Mouse (Mus musculus): ENCODE results near the gene Kat2b.
"Not testable (repeated sequence)": the region's sequence is repeated elsewhere in the genome, so short reads cannot be mapped to it uniquely, and the experiment has no call there.

The Kat2b gene

DNA sequence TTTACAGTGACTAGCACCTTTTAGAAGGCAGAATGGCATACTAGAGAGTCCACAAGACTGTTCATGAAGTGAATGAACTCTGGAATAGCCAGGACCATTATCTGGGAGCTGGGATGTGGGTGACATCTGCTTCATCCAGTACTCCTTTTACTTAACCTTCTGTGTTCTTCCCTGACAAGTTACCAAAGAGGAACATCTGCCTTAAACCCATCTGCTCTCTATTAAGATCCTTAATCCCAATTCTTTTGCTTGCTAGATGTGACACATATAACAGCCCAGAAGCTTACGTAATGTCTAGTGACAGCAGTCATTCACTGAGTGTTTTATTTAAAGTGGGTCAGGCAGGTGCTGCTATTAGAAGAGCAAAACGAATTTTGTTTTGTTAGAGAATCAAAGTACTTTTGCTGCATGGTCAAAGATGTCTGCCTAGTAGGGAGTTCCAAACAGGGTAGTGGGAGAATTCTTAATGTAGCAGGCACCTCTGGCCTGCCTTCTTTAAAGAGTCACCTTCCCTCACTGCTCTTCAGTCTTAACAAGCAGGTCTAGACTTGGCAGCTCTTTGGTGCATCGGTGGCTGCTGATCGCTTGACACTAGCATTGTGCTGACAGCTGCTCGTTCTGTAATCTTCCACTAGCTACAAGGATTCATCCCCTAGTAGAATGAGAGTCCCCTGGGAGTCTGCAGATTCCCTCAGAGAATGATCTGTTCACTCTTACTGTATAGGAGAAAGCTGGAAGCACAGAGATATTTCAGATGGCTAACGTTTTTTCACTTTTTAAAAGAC lies 94.6 kb downstream of the Kat2b start:
- no peak for DNase-seq (ENCODE audit: low spot score)

DNA sequence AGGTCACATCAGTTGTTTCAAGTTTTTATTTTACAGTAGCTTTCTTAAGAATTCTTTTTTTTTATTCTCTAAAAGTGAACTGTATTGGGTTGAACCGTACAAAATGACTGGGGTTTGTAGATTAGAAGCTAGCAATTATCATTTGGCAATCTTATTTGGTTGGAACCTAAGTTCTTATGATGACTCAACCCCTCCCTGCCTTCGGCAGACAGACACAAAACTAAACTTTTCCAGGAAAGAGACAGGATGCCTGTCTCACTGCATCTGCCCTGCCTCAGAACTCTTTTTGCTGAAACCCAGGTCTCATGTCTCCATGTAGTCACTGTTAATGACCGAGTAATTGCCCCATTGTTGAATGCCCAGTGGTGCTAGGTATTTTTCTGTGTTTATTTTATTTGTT lies 97.6 kb downstream of the Kat2b start:
- no peak for DNase-seq (ENCODE audit: low spot score)

DNA sequence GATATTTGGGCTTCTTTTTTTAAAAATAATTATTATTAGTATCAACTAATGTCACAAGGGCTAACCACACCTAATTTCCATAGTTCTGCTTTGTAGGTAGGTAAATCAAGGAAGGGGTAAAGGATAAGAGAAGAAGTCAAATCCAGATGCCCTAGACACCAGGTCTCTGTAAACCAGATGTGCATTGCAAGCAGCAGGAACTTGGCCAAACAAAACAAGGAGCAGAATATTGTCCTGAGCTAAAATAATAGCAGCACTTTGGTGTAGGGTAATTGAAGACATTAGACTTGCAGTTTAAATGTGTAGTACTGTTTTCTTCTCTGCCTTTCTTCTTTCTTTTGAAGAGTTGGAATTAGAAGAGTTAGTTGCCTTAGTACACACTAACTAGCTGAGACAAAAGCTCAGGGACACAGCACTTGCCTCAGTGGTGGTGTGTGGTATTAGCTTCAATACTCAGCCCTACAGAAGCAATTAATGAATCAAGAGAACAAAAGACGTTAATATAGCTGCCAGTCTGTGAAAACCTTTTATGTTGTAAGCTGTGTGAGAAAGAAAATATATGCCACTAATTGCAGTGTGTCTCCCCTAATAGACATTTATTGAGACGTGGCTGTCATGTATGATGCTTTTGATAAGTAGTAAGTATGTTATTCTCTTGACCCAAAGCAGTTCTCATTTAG lies 98.2 kb downstream of the Kat2b start:
- DNase-seq (ENCODE audit: low spot score) = no peak

DNA sequence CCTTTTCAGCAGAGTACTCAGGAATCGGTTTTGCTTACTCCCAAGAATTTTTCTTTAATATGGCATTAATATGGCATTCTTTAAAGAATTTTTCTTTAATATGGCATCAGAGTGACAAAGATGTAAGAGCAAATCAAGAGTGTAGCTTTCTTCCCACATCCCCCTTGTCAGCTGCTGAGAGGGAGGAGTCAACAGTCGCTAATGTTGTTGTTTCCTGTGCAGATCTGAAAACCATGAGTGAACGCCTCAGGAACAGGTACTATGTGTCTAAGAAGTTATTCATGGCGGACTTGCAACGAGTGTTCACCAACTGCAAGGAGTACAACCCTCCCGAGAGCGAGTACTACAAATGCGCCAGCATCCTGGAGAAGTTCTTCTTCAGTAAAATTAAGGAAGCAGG lies 103.8 kb downstream of the Kat2b start:
- no peak for DNase-seq (ENCODE audit: low spot score)

DNA sequence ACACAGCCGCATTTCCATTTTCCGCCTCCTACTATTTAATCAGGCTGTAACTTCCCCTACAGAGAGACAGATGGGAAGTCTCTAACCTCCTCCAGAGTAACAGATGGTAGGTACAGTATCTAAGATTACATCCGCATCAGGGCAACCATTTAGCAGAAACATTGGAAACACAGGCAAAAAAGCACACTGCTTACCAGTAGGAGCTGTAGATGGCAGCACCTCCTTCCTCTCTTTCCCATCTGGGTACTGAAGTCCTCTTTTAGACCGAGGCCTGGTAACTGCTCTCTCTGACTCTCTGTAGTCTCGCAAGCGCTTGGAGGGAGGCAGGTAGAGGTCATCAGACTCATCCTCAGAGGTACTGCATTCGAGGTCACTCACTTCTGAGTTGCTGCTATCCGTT lies 112.1 kb downstream of the Kat2b start:
- no peak for DNase-seq (ENCODE audit: low spot score)

DNA sequence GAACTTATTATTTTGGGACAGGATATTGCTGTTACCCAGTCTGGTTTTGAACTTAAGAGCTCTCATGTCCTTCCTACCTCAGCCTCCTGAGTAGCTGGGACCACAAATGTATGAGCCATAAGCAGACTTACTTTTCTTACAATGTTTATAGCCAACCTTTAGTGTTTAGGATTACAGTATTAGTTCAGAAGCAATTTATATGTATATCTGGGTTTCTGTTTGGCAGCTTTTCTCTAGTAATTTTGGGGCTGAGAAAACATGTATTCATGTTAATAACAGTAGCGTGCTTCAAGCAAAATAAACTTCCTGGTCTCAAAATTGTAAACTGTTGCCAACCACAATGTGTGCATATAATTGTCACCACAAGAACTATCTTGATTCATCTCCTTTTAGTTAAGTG lies 121.7 kb downstream of the Kat2b start:
- DNase-seq (ENCODE audit: low spot score) = no peak

DNA sequence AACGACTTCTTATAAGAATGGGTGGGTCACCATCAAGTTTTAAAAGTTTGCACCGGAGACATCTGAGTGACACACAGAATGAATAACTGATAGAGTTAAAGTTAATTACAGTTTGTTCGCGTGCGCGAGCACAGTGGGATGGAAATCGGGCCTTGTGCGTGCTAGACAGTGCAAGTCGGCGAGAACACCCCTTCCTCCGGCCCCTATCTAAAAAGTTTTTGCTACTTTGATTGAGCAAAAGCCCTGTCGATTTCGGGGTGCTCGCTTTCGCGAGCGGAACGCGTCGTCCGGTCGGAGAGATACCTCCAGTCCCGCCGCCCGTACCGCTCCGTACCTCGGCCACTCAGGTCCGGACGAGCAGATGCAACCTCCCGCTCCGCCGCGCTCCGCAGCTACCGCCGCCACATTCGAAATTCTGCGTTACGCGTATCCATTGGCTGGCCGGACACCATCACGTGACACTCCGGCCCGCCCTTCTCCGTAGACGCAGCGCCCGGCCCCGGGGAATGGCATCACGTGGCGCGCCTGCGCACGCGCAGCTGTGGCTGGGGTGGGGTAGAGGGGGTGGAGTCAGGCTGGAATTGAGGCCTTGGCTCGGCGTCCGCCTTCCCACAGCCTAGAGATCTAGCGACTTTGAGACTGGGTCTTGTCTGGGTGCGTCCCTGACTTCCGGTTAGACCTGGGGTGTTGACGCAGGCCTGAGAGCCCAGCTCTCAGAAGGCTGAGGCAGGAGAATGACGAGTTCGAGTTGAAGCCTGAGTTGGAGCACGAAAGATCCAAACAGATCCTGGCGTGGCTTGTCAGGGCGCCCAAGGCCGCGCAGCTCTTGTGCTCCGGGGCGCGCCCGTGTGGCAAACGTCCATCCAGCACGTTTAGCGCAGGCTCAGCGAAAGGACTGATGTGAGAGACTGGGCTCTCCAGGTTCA lies 122.5 kb downstream of the Kat2b start, which contains the start of gene Sgo1:
TSS of gene Sgo1 (minus strand) at position 457 of the 926 bp plus-strand sequence.
- DNase-seq (ENCODE audit: low spot score) = peak; percentile 94

DNA sequence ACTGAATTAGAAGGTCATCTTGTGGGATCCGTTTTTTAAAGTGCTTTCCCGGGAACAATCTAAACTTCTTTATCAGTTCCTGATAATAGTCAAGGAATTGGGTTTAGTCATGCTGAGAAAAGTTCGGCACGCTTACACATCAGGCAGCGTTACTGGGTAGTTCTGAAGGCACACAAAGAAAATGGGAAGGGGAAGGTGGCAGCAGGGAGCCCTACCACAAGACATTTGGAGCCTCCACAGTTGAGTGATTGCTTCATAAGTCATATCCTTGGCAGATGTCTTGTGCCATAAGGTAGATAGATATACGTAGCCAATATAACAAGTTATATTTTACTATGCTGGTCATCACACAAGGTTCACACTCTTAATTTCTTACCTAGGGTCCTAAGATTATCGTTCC lies 123.3 kb downstream of the Kat2b start:
- no peak for DNase-seq (ENCODE audit: low spot score)

DNA sequence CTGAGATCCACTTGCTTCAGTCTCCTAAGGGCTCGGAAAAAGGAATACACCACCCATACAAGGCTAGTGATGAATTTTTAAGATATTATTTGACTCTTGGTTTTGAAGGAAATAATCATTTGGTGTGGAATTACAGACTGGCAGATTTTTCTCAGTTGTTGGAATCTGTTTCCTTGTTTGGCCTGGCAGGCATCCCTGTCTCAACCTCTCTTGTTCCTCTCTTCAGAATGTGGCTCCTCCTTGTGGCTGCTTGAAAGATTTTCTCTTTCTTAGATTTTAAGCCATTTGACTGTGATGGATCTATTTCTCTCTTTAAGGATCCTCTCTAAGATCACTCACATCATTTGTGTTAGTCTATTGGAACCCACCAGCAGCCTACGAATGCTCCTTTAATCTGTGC lies 127.4 kb downstream of the Kat2b start:
- DNase-seq (ENCODE audit: low spot score) = peak; percentile 50

DNA sequence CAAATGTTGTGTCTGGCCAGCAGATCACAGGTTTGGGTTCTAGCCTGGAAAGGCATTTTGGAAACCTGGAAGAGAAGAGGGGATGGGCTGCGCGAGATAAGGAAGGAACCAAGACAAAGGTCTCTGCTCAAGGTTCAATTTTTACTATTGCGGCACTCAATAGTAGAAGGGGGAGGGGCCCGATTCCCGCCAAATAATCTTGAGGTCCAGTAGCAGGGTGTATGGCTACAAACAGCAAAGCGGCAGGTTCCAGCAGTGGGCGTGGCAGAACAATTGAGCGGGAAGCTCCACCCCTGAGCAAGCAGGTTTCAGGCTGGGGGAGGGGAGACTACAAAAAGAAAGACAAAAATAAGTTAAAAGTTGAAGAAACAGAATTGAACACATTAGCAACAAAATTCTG lies 130.9 kb downstream of the Kat2b start:
- DNase-seq (ENCODE audit: low spot score) = not testable (repeated sequence)

DNA sequence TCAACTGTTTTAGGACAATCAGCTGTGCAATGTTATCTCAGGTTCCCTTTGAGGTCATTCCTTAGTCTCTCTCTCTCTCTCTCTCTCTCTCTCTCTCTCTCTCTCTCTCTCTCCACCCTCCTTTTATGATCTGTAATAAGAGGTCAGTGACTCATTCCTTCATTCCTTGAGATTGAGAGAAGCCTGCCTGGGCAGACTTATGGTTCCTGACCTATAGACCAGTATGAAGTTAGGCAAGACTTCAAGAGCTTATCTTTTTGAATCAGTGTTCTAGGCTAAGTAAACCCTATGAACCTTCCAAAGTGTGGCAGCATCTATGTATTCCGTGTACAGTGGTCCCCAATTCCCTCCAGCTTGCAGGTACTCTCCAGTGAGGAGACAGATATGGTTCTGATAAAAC lies 147.8 kb downstream of the Kat2b start:
- no peak for DNase-seq (ENCODE audit: low spot score)

DNA sequence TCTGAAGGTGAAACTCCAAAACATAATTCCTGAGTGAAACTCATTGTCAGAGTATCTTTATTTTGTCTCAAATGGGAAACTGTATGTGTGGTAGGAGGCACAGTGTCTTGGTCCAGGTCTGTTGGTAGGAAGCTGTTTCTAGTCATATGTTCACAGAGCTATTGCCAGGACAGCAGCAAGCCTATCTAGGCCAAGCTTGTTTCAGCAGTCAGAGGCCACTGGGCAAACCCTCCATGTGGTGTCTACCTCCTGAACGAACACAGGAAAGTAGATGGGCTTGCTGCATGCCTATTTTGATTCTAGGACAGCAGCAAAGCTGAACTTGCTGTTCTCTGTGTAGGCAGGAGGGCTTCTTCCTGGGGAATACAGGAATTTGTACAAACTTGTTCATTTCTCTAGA lies 148.5 kb downstream of the Kat2b start:
- DNase-seq (ENCODE audit: low spot score) = not testable (repeated sequence)

DNA sequence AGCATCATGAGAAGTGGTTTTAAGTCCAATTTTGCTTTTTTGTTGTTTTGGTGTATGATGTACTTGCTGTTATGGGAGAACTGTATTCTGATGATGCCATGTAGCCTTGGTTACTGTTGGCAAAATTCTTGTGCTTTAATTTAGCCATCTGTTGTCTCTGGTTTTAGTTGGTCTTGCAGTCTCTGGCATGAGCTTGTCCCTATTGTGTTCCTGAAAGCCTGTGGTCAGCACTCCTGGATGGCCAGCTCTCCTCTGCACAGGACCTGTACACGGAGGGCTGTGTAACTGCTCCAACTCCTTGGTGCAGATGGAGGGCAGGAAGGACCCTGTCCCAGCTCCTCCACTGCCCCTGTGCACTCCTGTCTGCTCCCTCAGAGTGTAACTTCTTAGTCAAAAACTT lies 151.8 kb downstream of the Kat2b start:
- DNase-seq (ENCODE audit: low spot score) = no peak

DNA sequence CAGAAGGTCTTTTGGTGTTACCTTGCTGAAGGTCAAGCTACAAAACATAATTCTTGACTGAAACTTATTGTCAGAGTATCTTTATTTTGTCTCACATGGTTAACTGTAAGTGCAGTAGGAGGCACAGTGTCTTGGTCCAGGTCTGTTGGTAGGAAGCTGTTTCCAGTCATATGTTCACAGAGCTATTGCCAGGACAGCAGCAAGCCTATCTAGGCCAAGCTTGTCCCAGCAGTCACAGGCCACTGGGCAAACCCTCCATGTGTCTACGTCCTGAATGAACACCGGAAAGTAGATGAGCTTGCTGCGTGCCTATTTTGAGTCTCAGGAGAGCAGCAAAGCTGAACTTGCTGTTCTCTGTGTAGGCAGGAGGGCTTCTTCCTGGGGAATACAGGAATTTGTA lies 152.3 kb downstream of the Kat2b start:
- not testable (repeated sequence) for DNase-seq (ENCODE audit: low spot score)

All from urinary bladder, postnatal 25 days (tissue).